Mouse (Mus musculus): ENCODE results near the gene Gm14419. TPM values are rescaled to one million over a fixed set of nuclear protein-coding genes. Genes with fewer than 3 reads are reported as not detected.
"Not testable (repeated sequence)": the region's sequence is repeated elsewhere in the genome, so short reads cannot be mapped to it uniquely, and the experiment has no call there.

Gm14419 gene
- 5.6 and 7.4 TPM in 2 replicates for polyA plus RNA-seq (2015; fragmentation: Nextera tagmentation; extraction: Ambion mirVana)

DNA sequence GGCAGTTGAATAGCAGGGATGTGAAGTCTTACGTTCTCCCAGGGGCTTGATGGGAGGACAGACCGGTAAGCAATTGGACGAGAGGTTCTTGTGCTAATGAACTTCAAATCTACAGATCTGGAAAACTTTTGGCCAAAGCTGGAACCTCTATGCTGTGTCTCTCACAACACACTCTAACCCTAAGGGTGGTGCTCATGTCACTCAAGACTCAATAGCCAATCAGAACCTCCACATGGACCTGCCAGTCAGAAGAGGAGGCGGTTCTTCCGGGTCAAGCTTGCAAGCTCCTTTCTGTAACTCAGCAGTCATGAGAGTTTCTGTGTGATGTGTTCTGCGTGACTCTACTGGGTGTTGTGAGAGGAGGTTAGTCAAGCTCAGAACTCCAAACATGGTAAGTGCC lies at the start of gene Gm14419:
TSS of gene Gm14419 (plus strand) at position 301 of the 400 bp plus-strand sequence.
- not testable (repeated sequence) for H3K27ac ChIP-seq; H3K9me3 ChIP-seq; H3K36me3 ChIP-seq; H3K4me2 ChIP-seq; H3K9ac ChIP-seq; H3K27me3 ChIP-seq; H3K4me1 ChIP-seq (replicated peaks); ATAC-seq (ENCODE audit: low FRiP score); H3K4me3 ChIP-seq
- WGBS, result no CpG with 5 or more reads among the region's 6 CpGs

Other genes with a start within 250 kb of the Gm14419 start
- gene Gm14295, start 202.3 kb upstream of the Gm14419 start, polyA plus RNA-seq (2015; fragmentation: Nextera tagmentation; extraction: Ambion mirVana), result 7.1 and 9.9 TPM in 2 replicates
- not detected in 2 replicates for gene Gm14408, start 169.8 kb upstream of the Gm14419 start, polyA plus RNA-seq (2015; fragmentation: Nextera tagmentation; extraction: Ambion mirVana)
- gene Gm14296, start 73.1 kb upstream of the Gm14419 start, polyA plus RNA-seq (2015; fragmentation: Nextera tagmentation; extraction: Ambion mirVana), result 10.8 and 11.5 TPM in 2 replicates
- gene Gm14401, start 73.4 kb downstream of the Gm14419 start, polyA plus RNA-seq (2015; fragmentation: Nextera tagmentation; extraction: Ambion mirVana), result not detected in 2 replicates
- 33.5 and 35.8 TPM in 2 replicates for gene Gm14410, start 205.5 kb downstream of the Gm14419 start, polyA plus RNA-seq (2015; fragmentation: Nextera tagmentation; extraction: Ambion mirVana)

Data from hindbrain, embryonic 13.5 days (tissue).